Mouse (Mus musculus) ES-Bruce4 (cell line): ENCODE measurements around the gene Kcnj14.

Experiments
- CTCF ChIP-seq: IDR thresholded peaks from one replicate; pipeline ENCODE4 v1.8.1; 2011; ENCODE audit warnings: low read depth, low read length
- EP300 ChIP-seq: IDR thresholded peaks from 2 replicates; pipeline ENCODE4 v1.6.1; 2011; ENCODE audit warnings: low read depth, low read length; ENCODE audit not compliant: insufficient read depth

DNA sequence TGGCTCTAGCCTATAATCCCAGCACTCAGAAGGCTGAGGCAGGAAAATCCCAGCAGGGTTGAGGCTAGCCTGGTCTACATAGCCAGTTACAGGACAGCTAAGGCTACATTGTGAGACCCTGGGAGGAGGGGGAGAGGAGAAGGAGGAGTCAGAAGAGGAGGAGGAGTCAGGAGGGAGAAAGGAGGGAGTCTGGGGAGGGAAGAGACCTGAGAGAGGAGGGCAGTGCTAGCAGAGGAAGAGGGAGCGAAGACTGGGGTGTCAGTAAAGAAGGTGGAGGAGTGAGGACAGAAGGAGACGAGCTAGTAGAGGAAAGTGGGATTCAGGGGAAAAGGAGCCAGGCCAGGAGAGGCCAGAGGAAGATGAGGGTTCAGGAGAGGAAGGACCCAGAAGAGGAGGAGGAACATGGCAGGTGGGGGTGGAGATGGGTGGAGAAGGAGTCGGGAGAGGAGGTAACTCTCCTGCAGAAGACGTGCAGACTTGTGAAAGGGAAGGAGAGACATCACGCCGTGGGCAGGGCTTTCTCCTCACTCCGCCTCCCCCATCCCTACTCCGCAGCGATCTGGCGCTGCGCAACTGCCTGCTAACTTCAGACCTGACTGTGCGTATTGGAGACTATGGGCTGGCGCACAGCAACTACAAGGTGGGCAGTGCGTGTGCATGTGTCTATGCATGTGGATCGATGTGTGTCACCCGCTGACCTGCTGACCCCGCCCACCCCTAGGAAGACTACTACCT is 32.7 kb downstream of the Kcnj14 start:
- no peak for TF ChIP-seq CTCF
- TF ChIP-seq EP300, result no peak
